Mouse (Mus musculus) bone marrow, adult 2 months (tissue): ENCODE results near the gene Atxn7l1.

ENCODE experiments used
- CTCF ChIP-seq: fragments of 200-500 bp; IDR thresholded peaks from 2 replicates; pipeline ENCODE4 v1.5.1; 2011; ENCODE audit warnings: low read length, control low read depth; ENCODE audit not compliant: control insufficient read depth, insufficient read depth
- POLR2A ChIP-seq: fragments of 200-500 bp; IDR thresholded peaks from 2 replicates; pipeline ENCODE4 v1.6.1; 2011; ENCODE audit warnings: low read depth, mild to moderate bottlenecking, control low read depth, low read length, borderline replicate concordance; ENCODE audit not compliant: control insufficient read depth

- TF ChIP-seq CTCF = no peak
- TF ChIP-seq POLR2A = no peak
Observed at GRCm38 (mm10) chr12:33284344-33284936, 136.9 kb downstream of the Atxn7l1 start.
